Mouse (Mus musculus) c-Kit-positive CD71-positive TER-119-positive erythroid progenitor cells, embryonic 14.5 days (primary cell): ENCODE measurements around the gene Rasa3.

Experiments
- DNase-seq: peaks from one replicate; pipeline ENCODE4 v3.0.0-alpha.2; 2013; ENCODE audit warnings: low spot score

The Rasa3 gene

GRCm38 (mm10) chr8:13685674-13686314, 8.4 kb upstream of the Rasa3 start:
- no peak for DNase-seq

- no peak for DNase-seq
Measured at GRCm38 (mm10) chr8:13684131-13684530, 6.7 kb upstream of the Rasa3 start.

DNA sequence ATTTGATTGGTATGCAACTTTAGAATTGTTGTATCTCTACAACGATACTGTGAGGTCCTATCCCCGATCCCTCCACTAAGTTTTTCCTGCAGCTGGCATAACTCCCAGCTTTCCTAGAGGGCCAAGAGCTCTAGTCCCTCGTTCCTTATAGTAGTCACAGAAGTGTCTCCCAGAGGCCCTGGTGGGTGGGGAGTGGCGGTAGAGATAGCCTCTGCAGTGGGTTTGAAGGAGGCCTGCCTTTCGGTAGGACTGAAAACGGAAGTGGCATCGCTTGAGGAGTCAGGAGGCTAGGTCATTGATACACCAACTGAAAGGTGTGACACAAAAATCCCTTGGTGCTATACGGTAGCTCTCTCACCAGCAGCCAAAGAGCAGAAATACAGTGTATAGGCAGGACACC, 779 bp upstream of the Rasa3 start:
- DNase-seq = peak; percentile 31

DNA sequence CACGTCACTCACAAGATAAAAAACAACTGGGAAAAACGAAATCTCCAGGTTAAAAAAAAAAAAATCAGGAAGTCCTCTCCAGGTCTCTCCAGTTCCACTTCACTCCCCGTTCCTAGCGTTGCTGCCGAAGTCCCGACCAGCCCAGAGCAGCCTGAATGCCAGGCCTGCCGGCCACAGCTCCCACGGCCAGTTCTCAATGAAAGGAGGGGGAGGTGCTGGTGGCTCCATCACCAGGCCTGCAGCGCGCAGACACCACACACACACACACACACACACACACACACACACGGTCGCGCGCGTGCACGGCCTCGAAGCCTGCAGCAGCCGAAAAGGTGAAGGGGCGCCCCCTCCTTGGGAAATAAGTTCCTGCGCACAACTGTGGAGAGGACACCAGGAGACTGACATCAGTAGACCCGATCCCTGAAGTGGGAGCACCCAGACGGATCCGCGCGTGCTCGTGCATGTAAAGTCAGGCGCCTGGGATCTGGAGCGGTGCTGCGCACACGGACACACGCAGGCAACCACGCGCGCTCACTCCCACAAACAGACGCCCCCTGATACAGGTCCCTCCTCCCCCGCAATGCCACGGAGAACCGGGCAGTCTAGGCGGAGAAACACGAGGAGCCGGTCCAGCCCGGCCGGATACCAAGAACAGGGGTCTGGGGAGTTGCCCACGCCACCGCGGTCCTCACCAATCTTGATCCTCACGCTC, 546 bp downstream of the Rasa3 start:
- DNase-seq = peak; percentile 34

DNA sequence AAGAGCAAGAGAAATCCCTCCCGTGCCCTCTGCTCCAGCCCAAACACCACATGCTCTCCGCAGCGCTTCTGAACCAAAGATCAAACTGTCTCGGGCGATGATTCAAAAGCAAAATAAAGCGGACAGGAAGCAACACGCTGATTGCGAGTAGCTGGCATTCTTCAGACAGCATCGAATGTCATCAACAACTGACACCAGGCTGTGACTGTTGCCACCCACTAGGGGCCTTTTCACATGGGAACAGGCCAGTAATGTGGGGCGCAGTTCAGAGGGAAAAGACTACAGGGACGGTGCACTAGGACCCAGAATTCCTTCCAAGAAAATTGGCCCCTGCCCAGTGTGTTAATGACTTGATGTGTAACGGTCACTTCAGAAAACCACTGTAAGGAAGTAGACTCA, 1.1 kb downstream of the Rasa3 start:
- DNase-seq = no peak

DNA sequence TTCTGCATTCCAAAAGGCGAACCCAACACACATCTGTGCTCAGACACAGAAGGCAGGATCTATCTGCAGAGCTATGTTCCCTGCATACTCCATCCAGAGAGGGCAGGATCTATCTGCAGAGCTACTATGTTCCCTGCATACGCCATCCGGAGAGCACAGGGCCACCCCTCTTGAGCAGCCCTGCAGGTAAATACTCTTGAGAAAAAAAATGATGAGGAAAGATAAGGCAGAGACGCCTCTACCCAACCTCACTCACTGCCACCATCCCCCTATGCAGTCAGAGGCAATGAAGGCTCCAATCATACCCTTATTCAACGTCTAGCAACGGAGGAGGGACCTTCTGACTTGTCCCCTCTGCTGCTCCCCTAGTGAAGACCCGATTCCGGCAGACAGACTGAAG, 1.9 kb downstream of the Rasa3 start:
- DNase-seq = no peak

DNA sequence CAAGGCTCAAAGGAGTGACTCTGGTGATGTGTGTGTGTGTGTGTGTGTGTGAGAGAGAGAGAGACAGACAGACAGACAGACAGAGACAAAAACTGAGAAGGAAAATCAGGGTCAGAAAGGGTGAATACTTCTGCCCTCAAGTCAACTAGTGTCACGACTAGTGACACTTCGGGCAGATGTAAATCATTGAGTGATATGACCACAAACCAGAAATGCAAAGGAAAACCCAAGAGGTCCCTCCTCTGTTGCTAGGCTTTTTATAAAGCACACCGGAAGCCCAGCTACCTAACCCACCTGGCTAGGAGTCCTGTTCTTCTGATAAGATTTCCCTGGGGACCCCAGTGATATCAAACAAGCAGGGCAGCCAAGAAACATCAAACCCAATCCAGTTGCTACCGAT, 2.3 kb downstream of the Rasa3 start:
- DNase-seq = no peak

DNA sequence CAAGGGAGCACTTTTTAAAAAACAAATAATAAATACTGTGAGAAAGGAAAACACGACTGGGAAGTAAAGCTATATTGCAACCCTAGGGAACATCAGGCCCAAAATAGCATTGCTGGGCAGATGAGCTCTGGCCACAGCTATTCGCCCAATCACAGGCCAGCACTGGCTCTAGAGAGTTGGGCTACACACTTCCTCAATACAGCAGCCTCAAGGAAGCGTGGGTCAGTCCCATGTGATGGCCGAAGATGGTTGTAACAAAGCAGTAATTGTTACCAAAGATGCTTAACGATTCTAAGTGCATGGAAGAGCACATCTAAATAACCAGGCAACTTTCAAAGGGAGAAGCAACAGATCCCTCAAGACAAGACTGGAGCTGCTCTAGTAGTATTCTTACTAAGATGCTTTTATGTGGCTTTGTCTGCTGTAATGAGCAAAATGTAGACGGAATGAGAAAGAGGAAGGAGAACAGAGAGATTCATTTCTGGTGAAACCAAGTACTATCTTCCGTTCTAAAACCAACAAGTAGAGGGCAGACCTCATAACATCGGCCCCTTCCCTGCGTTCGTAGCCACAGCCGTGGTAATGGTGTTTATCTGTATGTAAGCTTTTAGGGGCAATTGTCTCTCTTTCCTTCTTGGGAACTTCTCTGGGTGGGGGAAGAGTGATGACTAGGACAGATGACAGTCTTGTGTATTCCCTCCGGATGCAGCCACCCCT, 3.0 kb downstream of the Rasa3 start:
- no peak for DNase-seq

DNA sequence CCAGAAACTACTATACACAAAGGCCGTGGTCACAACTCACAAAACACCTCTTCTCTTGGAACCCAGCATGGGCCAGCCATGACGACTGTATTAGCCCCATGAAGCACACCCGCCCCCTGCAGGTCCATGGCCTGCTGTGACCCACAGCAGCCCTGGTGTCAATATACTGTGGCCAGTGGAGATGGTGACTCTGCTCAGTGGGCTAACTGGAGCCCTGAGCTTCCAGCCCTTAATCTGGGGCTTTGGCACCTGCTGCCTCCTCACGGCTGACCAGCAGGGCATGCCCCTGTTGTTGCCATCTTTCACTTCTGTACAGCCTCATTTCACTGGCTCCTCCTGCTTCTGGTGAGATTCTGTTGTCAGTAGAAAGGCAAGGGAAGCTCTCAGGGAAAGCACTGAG, 4.2 kb downstream of the Rasa3 start:
- no peak for DNase-seq

GRCm38 (mm10) chr8:13671246-13672003, 6.0 kb downstream of the Rasa3 start:
- peak; percentile 34 for DNase-seq

GRCm38 (mm10) chr8:13670011-13670471, 7.4 kb downstream of the Rasa3 start:
- no peak for DNase-seq

DNA sequence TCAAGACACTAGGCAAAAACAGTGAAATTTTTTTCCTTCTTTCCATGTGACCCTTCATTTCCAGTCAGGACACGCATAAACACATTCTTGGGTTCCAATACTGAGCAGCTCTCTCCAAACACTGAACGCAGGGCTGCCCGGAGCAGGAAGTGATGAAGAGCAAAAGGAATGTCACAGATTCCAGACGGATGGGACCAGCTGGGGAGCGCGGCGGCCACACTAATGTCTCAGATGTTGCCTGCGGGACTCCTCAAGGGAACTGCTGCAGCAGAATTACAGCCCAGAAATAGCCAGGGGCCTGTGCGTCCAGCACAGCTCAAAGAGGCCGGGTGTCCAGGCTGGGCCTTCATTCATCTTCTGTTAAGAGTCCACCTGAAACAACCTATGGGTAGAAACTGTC, 9.0 kb downstream of the Rasa3 start:
- DNase-seq = no peak

DNA sequence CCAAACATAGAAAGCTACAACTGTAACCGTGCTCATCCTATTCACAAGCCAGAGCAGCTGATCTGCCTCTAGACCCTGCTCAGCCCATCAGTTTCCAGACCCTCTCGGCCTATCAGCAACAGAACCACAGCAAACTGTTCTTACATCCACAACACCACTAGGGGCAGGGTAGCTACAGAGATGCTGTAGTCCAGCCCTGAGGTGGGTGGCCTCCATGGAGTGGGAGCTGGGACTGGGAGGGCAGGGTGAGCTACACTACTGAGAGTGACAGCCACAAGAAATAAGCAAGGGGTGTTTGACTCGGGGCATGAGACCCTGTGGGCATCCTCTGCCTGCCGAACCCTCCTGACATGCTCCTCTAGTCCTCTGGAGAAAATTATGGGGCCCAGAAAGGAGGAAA, 9.5 kb downstream of the Rasa3 start:
- no peak for DNase-seq

GRCm38 (mm10) chr8:13665944-13666343, 11.5 kb downstream of the Rasa3 start:
- no peak for DNase-seq

GRCm38 (mm10) chr8:13665538-13665937, 11.9 kb downstream of the Rasa3 start:
- DNase-seq = no peak

GRCm38 (mm10) chr8:13664711-13665210, 12.6 kb downstream of the Rasa3 start:
- no peak for DNase-seq

DNA sequence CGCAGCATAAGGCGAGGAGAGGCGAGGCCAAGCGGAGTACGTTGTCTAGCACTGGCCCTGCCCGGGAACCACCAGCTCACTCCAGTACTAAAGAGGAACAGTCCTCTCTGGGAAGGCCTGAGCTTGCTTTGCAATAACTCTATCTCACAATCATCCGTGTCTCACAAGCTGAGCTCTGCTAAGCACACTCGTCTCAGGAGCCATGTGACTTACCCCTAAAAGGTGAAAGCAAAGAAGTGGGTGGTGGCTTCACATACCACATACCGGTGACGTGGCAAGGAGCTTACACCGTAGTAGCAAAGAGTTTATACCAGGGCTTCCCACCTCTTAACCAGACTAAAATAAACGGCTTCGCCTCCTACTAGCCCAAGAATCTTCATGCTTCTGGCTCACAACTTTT, 17.1 kb downstream of the Rasa3 start:
- DNase-seq = no peak

DNA sequence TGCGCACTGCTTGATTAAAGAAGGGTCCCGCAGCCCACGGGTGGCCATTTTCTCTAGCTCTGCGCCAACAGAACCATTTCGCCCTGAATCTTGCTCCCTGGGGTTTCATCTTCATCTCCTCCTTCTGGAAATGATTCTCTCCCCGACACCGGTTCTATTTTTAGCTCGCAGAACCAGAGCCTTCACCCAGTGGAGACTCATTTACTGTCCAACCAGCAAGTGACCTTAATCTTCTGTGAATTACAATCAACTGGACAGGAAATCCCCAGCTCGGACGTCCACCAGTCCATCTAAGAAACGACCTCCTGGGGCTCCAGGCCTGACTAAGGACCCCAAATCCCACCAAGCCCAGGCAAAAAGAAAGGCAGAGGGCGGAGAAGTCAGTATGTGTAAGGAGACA, 19.9 kb downstream of the Rasa3 start:
- no peak for DNase-seq

DNA sequence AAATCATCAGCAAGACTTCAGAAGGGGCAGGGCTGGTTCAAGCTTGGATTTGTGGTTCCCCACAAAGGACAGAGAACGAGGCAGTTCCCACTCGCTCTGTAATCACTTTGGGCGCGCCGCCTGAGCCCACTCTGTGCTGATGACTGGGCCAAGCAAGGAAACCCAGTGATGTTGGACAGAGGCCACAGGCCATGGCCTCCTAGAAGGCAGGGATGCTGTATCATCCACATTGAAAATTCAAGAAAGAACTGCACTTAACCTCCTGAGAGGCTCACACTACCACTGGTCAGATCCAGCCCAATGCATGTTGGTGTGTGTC, 22.4 kb downstream of the Rasa3 start:
- DNase-seq = no peak

- no peak for DNase-seq
Measured at GRCm38 (mm10) chr8:13654350-13655032, 22.9 kb downstream of the Rasa3 start.

- no peak for DNase-seq
Measured at GRCm38 (mm10) chr8:13650541-13651191, 26.7 kb downstream of the Rasa3 start.
